Mouse (Mus musculus) intestine, embryonic 14.5 days (tissue): ENCODE measurements around the gene Tamm41. TPM values are rescaled to one million over a fixed set of nuclear protein-coding genes. Genes with fewer than 3 reads are reported as not detected.

Experiments
- ATAC-seq: fragments of 200-750 bp; cut with Nextera tagmentation; replicated peaks from 2 replicates; pipeline ENCODE4 v1.8.0; 2017; ENCODE audit warnings: low read depth, moderate number of reproducible peaks, moderate TSS enrichment, moderate library complexity; ENCODE audit not compliant: low FRiP score, low TSS enrichment
- DNase-seq: peaks from one replicate; pipeline ENCODE4 v3.0.0-alpha.2; 2018; ENCODE audit warnings: low spot score
- H3K27ac ChIP-seq: fragments of 300-500 bp; sonication (generic); 2 replicates; pipeline ENCODE4 v1.5.1; 2014; ENCODE audit warnings: low read depth, mild to moderate bottlenecking, control low read depth
- H3K27me3 ChIP-seq: fragments of 300-500 bp; sonication (generic); replicated peaks from 2 replicates; pipeline ENCODE4 v1.6.1; 2014; ENCODE audit warnings: low read length, control low read depth; ENCODE audit not compliant: control insufficient read depth, insufficient read depth
- H3K36me3 ChIP-seq: fragments of 300-500 bp; sonication (generic); 2 replicates; pipeline ENCODE4 v1.6.1; 2014; ENCODE audit warnings: low read length, control low read depth; ENCODE audit not compliant: control insufficient read depth, insufficient read depth
- H3K4me1 ChIP-seq: fragments of 300-500 bp; sonication (generic); replicated peaks from 2 replicates; pipeline ENCODE4 v1.6.1; 2014; ENCODE audit warnings: low read length, control low read depth, mixed read lengths; ENCODE audit not compliant: control insufficient read depth, insufficient read depth
- H3K4me2 ChIP-seq: fragments of 300-500 bp; sonication (generic); 2 replicates; pipeline ENCODE4 v1.6.1; 2014; ENCODE audit warnings: low read length
- H3K4me3 ChIP-seq: fragments of 300-500 bp; sonication (generic); 2 replicates; pipeline ENCODE4 v1.5.1; 2014; ENCODE audit warnings: low read depth, low read length, control low read depth, mixed read lengths
- H3K9ac ChIP-seq: fragments of 300-500 bp; sonication (generic); 2 replicates; pipeline ENCODE4 v1.6.1; 2014; ENCODE audit warnings: mild to moderate bottlenecking, low read length
- H3K9me3 ChIP-seq: fragments of 300-500 bp; sonication (generic); 2 replicates; pipeline ENCODE4 v1.6.1; 2016; ENCODE audit warnings: low read length, control low read depth; ENCODE audit not compliant: control insufficient read depth
- WGBS: fragments of 180-500 bp; shearing (Covaris S2); extraction: QIAGEN DNeasy Blood & Tissue Kit; methylation state at CpG from one replicate; pipeline ENCODE4 v1.1.7; 2014; 5-methylcytosine and 5-hydroxymethylcytosine counted together
- polyA plus RNA-seq: library from polyadenylated mRNA; unstranded; fragments of >200 nt; fragmentation: Nextera tagmentation; extraction: Ambion mirVana; gene quantifications from 2 replicates; pipeline ENCODE4 v1.2.1, GENCODE M21; 2014

Gene Tamm41
- polyA plus RNA-seq, 1 experiment from 2014 or later = 73.3 TPM

- Histone ChIP-seq H3K4me3 (no peak overlapping the region), H3K27ac (no peak overlapping the region; the same call in 1 of the 2 replicates), H3K4me2 (peak overlapping the region; percentile 0; the same call in 1 of the 2 replicates), H3K27me3 (no peaks in the 10 kb centered on the region), H3K9ac (no peak overlapping the region), H3K4me1 (peaks cover 6% of the 10 kb centered on the region; the same call in 1 of the 2 replicates), H3K9me3 (no peaks in the 10 kb centered on the region), H3K36me3 (no peaks in the 10 kb centered on the region)
- 15% methylated on average over 10 of the region's 10 CpGs for WGBS
- DNase-seq = no peak
- no peak for ATAC-seq
Observed at GRCm38 (mm10) chr6:115042609-115043008, 4.9 kb upstream of the Tamm41 start.

- ATAC-seq (no peak), DNase-seq (no peak)
- 96% methylated on average over 5 of the region's 5 CpGs for WGBS
- Histone ChIP-seq H3K27ac (no peak overlapping the region), H3K36me3 (peaks cover 48% of the 10 kb centered on the region), H3K9ac (no peak overlapping the region), H3K4me2 (no peak overlapping the region), H3K4me1 (peaks cover 7% of the 10 kb centered on the region), H3K9me3 (no peaks in the 10 kb centered on the region), H3K4me3 (no peak overlapping the region), H3K27me3 (no peaks in the 10 kb centered on the region)
Observed at GRCm38 (mm10) chr6:115033441-115033840, 4.2 kb downstream of the Tamm41 start.

GRCm38 (mm10) chr6:115030098-115030497, 7.6 kb downstream of the Tamm41 start:
- 74% methylated on average over 2 of the region's 2 CpGs for WGBS
- no peaks in the 10 kb centered on the region for H3K9me3 ChIP-seq
- H3K4me1 ChIP-seq = no peaks in the 10 kb centered on the region
- no peaks in the 10 kb centered on the region for H3K27me3 ChIP-seq
- H3K9ac ChIP-seq = no peak overlapping the region
- H3K36me3 ChIP-seq = peaks cover 56% of the 10 kb centered on the region
- no peak overlapping the region for H3K4me3 ChIP-seq
- no peak for DNase-seq
- H3K4me2 ChIP-seq = no peak overlapping the region
- ATAC-seq = no peak
- H3K27ac ChIP-seq = no peak overlapping the region

- Histone ChIP-seq H3K4me3 (no peak overlapping the region), H3K4me1 (no peaks in the 10 kb centered on the region), H3K27ac (no peak overlapping the region), H3K9ac (no peak overlapping the region), H3K36me3 (peaks cover 57% of the 10 kb centered on the region), H3K4me2 (no peak overlapping the region), H3K9me3 (no peaks in the 10 kb centered on the region), H3K27me3 (no peaks in the 10 kb centered on the region)
- DNase-seq = no peak
- ATAC-seq = no peak
- WGBS = 81% methylated on average over 2 of the region's 2 CpGs
Observed at GRCm38 (mm10) chr6:115029248-115029647, 8.4 kb downstream of the Tamm41 start.

- no peak overlapping the region for H3K9ac ChIP-seq
- WGBS = 90% methylated on average over 14 of the region's 14 CpGs
- H3K9me3 ChIP-seq = no peaks in the 10 kb centered on the region
- H3K4me2 ChIP-seq = no peak overlapping the region
- H3K27ac ChIP-seq = no peak overlapping the region
- ATAC-seq (no peak), DNase-seq (no peak)
- no peaks in the 10 kb centered on the region for H3K27me3 ChIP-seq
- no peak overlapping the region for H3K4me3 ChIP-seq
- H3K4me1 ChIP-seq = no peaks in the 10 kb centered on the region
- H3K36me3 ChIP-seq = peaks cover 54% of the 10 kb centered on the region
Observed at GRCm38 (mm10) chr6:115027485-115027992, 10.1 kb downstream of the Tamm41 start.

- H3K36me3 ChIP-seq = peaks cover 58% of the 10 kb centered on the region
- H3K4me1 ChIP-seq = no peaks in the 10 kb centered on the region
- DNase-seq (no peak), ATAC-seq (no peak)
- H3K9me3 ChIP-seq = no peaks in the 10 kb centered on the region
- no peak overlapping the region for H3K27ac ChIP-seq
- WGBS = 94% methylated on average over 9 of the region's 9 CpGs
- H3K27me3 ChIP-seq = no peaks in the 10 kb centered on the region
- no peak overlapping the region for H3K4me2 ChIP-seq
- no peak overlapping the region for H3K4me3 ChIP-seq
- H3K9ac ChIP-seq = no peak overlapping the region
Observed at GRCm38 (mm10) chr6:115022876-115023275, 14.8 kb downstream of the Tamm41 start.

- H3K27me3 ChIP-seq = no peaks in the 10 kb centered on the region
- DNase-seq (no peak), ATAC-seq (no peak)
- peaks cover 61% of the 10 kb centered on the region for H3K36me3 ChIP-seq
- no peak overlapping the region for H3K4me2 ChIP-seq
- WGBS = 91% methylated on average over 13 of the region's 13 CpGs
- H3K4me3 ChIP-seq = no peak overlapping the region
- no peak overlapping the region for H3K9ac ChIP-seq
- H3K27ac ChIP-seq = no peak overlapping the region
- H3K9me3 ChIP-seq = no peaks in the 10 kb centered on the region
- no peaks in the 10 kb centered on the region for H3K4me1 ChIP-seq
Observed at GRCm38 (mm10) chr6:115015461-115015860, 22.2 kb downstream of the Tamm41 start.

GRCm38 (mm10) chr6:115013574-115013973, 24.1 kb downstream of the Tamm41 start:
- no peaks in the 10 kb centered on the region for H3K27me3 ChIP-seq
- no peak overlapping the region for H3K27ac ChIP-seq
- DNase-seq (no peak), ATAC-seq (no peak)
- WGBS = 87% methylated on average over 4 of the region's 4 CpGs
- no peak overlapping the region for H3K4me3 ChIP-seq
- H3K9me3 ChIP-seq = no peaks in the 10 kb centered on the region
- no peaks in the 10 kb centered on the region for H3K4me1 ChIP-seq
- peaks cover 66% of the 10 kb centered on the region for H3K36me3 ChIP-seq
- no peak overlapping the region for H3K4me2 ChIP-seq
- no peak overlapping the region for H3K9ac ChIP-seq

- Histone ChIP-seq H3K4me3 (no peak overlapping the region), H3K4me2 (no peak overlapping the region), H3K27ac (no peak overlapping the region), H3K36me3 (peaks cover 58% of the 10 kb centered on the region), H3K27me3 (no peaks in the 10 kb centered on the region), H3K9me3 (no peaks in the 10 kb centered on the region), H3K9ac (no peak overlapping the region), H3K4me1 (no peaks in the 10 kb centered on the region; the same call in 1 of the 2 replicates)
- 75% methylated on average over 8 of the region's 8 CpGs for WGBS
- DNase-seq = no peak
- ATAC-seq = no peak
Observed at GRCm38 (mm10) chr6:115011792-115012191, 25.9 kb downstream of the Tamm41 start.
